Comparison of ENCODE assay signal across 1 mouse cellular context in the genomic region with DNA sequence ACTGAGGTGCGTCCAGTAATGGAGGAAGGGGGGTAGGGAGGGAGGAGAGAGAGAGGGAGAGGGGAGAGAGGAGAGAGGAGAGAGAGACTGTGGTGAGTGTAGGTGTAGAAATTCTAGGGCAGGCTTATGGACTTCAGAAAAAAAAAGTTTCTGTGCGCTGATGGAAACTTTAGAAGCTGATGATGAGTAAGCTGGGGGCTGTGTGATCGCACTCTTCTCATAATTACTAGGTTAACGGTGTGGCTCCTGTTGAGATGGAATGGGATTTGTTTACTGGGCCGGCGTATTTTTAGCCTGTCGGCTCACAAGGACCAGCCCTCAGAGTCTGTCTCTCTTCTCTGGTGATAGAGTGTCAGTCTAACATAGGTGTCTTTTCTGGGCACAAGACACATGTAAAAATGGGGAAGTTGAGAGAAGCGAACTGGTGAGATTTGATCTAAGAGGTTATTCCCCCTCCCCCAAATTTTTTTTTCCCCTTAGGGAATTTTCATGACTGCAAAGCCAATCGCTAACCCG.
A peak's percentile ranks its signal among the peaks of the same experiment; 100 is the strongest.
TF ChIP-seq lines count a peak whose summit lies in the region.

No protein-coding gene starts in this region.

TF ChIP-seq in MEL, 35 proteins besides CTCF, POLR2A, EP300 and RAD21 (continued from another document):
- TF ChIP-seq UBTF (IDR thresholded peaks at IDR 0.05; ENCODE audit: borderline replicate concordance, insufficient read depth, low read depth, low read length) (no peak), NRF1 (IDR thresholded peaks at IDR 0.05; ENCODE audit: insufficient read depth, low read depth, low read length, poor library complexity, severe bottlenecking) (no peak), ZKSCAN1 (IDR thresholded peaks at IDR 0.05; ENCODE audit: low read depth, low read length) (no peak), MEF2A (IDR thresholded peaks at IDR 0.05; ENCODE audit: extremely low read depth, insufficient replicate concordance, low read depth, low read length, poor library complexity, severe bottlenecking) (peak; percentile 73; the same call in 1 of the 2 replicates), ZMIZ1 (IDR thresholded peaks at IDR 0.05; ENCODE audit: low read depth, low read length) (0 out of 2 replicates have a peak, but pooled peaks have one; percentile 36), HCFC1 (IDR thresholded peaks at IDR 0.05; ENCODE audit: low read depth, low read length) (peak; percentile 67; the same call in 1 of the 2 replicates), ETS1 (IDR thresholded peaks at IDR 0.05; ENCODE audit: low read depth, low read length) (peak; percentile 88), GABPA (IDR thresholded peaks at IDR 0.05; ENCODE audit: low read depth, low read length) (no peak), MYC (IDR thresholded peaks at IDR 0.05; ENCODE audit: low read depth, low read length) (peak; percentile 98), ZNF384 (IDR thresholded peaks at IDR 0.05; ENCODE audit: low read depth, low read length) (peak; percentile 97), ELF1 (IDR thresholded peaks at IDR 0.05; ENCODE audit: low read depth, low read length) (0 out of 2 replicates have a peak, but pooled peaks have one; percentile 30), NELFE (IDR thresholded peaks at IDR 0.05; ENCODE audit: low read depth, low read length) (peak; percentile 51), BHLHE40 (IDR thresholded peaks at IDR 0.05; ENCODE audit: borderline replicate concordance, low read depth, low read length) (peak; percentile 80; the same call in 1 of the 2 replicates), POLR2AphosphoS2 (IDR thresholded peaks at IDR 0.05; ENCODE audit: low read length) (peak; percentile 43), GATA1 (IDR thresholded peaks at IDR 0.05; ENCODE audit: low read depth, low read length) (peak; percentile 80), MXI1 (IDR thresholded peaks at IDR 0.05; ENCODE audit: low read depth, low read length) (peak; percentile 94), MAZ (IDR thresholded peaks at IDR 0.05; ENCODE audit: low read depth, low read length) (peak; percentile 40; the same call in 1 of the 2 replicates), ZC3H11A (IDR thresholded peaks at IDR 0.05; ENCODE audit: low read depth, low read length) (no peak), CHD2 (IDR thresholded peaks at IDR 0.05; ENCODE audit: low read length) (peak; percentile 50), USF1 (IDR thresholded peaks at IDR 0.05; ENCODE audit: low read depth, low read length) (peak; percentile 36; the same call in 1 of the 2 replicates), CHD1 (IDR thresholded peaks at IDR 0.05; ENCODE audit: low read depth, low read length) (peak; percentile 82; the same call in 1 of the 2 replicates), E2F4 (IDR thresholded peaks at IDR 0.05; ENCODE audit: borderline replicate concordance, low read depth, low read length) (no peak), USF2 (IDR thresholded peaks at IDR 0.05; ENCODE audit: borderline replicate concordance in 1 of 2, insufficient read depth in 1 of 2, low read depth in 1 of 2, low read length in 2 of 2) (no peak), TAL1 (IDR thresholded peaks at IDR 0.05; ENCODE audit: low read length) (no peak), TCF12 (IDR thresholded peaks at IDR 0.05; ENCODE audit: low read depth, low read length) (peak; percentile 56; the same call in 1 of the 2 replicates)
